Mouse (Mus musculus) lung, postnatal 0 days (tissue): ENCODE results near the gene Kdm5b.

Experiments used
- CTCF ChIP-seq: IDR thresholded peaks from 2 replicates; pipeline ENCODE4 v1.5.1; 2016; ENCODE audit warnings: antibody characterized with exemption, mild to moderate bottlenecking
- EP300 ChIP-seq: IDR thresholded peaks from 2 replicates; pipeline ENCODE4 v1.6.1; 2016; ENCODE audit warnings: antibody characterized with exemption, mild to moderate bottlenecking, control low read depth

- TF ChIP-seq EP300 = no peak
- TF ChIP-seq CTCF = no peak
Measured at GRCm38 (mm10) chr1:134512584-134512983, 47.4 kb upstream of the Kdm5b start.
